Mouse (Mus musculus): ENCODE measurements at regions not wholly inside any gene's neighbourhood (a gene's known extent, or its start where the extent isn't known, plus 50 kb on each side); places are given as distances from the start of the nearest gene placed in this dataset.

- Histone ChIP-seq H3K27ac (ENCODE audit: insufficient read depth, low read length) (no peak overlapping the region), H3K36me3 (ENCODE audit: control insufficient read depth, insufficient read depth, low read length) (no peaks in the 10 kb centered on the region), H3K27me3 (ENCODE audit: control insufficient read depth, insufficient read depth, low read length) (no peaks in the 10 kb centered on the region), H3K4me3 (ENCODE audit: extremely low read depth, insufficient read depth, insufficient read length) (no peak overlapping the region), H3K4me1 (ENCODE audit: control insufficient read depth, insufficient read depth, insufficient read length) (no peaks in the 10 kb centered on the region)
- no peak for TF ChIP-seq POLR2A (IDR thresholded peaks at IDR 0.05; ENCODE audit: low read depth, low read length)
- no peak for TF ChIP-seq CTCF (IDR thresholded peaks at IDR 0.05; ENCODE audit: extremely low read depth, insufficient read depth, insufficient read length, insufficient replicate concordance)
- WGBS: 67% methylated on average over 3 of the region's 3 CpGs
- no peak for DNase-seq (ENCODE audit: low read depth in 1 of 2, low spot score in 2 of 2)
These were observed 137.8 kb upstream of the Hs6st1 start for GRCm38 (mm10) chr1:35930351-35930750.

GRCm38 (mm10) chr1:35931056-35931455 is 137.1 kb upstream of the Hs6st1 start:
- Histone ChIP-seq H3K4me3 (ENCODE audit: extremely low read depth, insufficient read depth, insufficient read length) (no peak overlapping the region), H3K27me3 (ENCODE audit: control insufficient read depth, insufficient read depth, low read length) (no peaks in the 10 kb centered on the region), H3K36me3 (ENCODE audit: control insufficient read depth, insufficient read depth, low read length) (no peaks in the 10 kb centered on the region), H3K4me1 (ENCODE audit: control insufficient read depth, insufficient read depth, insufficient read length) (no peaks in the 10 kb centered on the region), H3K27ac (ENCODE audit: insufficient read depth, low read length) (no peak overlapping the region)
- TF ChIP-seq CTCF (IDR thresholded peaks at IDR 0.05; ENCODE audit: extremely low read depth, insufficient read depth, insufficient read length, insufficient replicate concordance): no peak
- TF ChIP-seq POLR2A (IDR thresholded peaks at IDR 0.05; ENCODE audit: low read depth, low read length): no peak
- DNase-seq (ENCODE audit: low read depth in 1 of 2, low spot score in 2 of 2): no peak
- 87% methylated on average over 7 of the region's 7 CpGs for WGBS

- Histone ChIP-seq H3K4me3 (ENCODE audit: extremely low read depth, insufficient read depth, insufficient read length) (no peak overlapping the region), H3K36me3 (ENCODE audit: control insufficient read depth, insufficient read depth, low read length) (no peaks in the 10 kb centered on the region), H3K27me3 (ENCODE audit: control insufficient read depth, insufficient read depth, low read length) (no peaks in the 10 kb centered on the region), H3K27ac (ENCODE audit: insufficient read depth, low read length) (no peak overlapping the region), H3K4me1 (ENCODE audit: control insufficient read depth, insufficient read depth, insufficient read length) (no peaks in the 10 kb centered on the region)
- 86% methylated on average over 7 of the region's 7 CpGs for WGBS
- no peak for DNase-seq (ENCODE audit: low read depth in 1 of 2, low spot score in 2 of 2)
- TF ChIP-seq POLR2A (IDR thresholded peaks at IDR 0.05; ENCODE audit: low read depth, low read length) (no peak), CTCF (IDR thresholded peaks at IDR 0.05; ENCODE audit: extremely low read depth, insufficient read depth, insufficient read length, insufficient replicate concordance) (no peak)
These were observed 134.7 kb upstream of the Hs6st1 start for GRCm38 (mm10) chr1:35933511-35933910.

- Histone ChIP-seq H3K4me3 (ENCODE audit: extremely low read depth, insufficient read depth, insufficient read length) (no peak overlapping the region), H3K36me3 (ENCODE audit: control insufficient read depth, insufficient read depth, low read length) (no peaks in the 10 kb centered on the region), H3K4me1 (ENCODE audit: control insufficient read depth, insufficient read depth, insufficient read length) (no peaks in the 10 kb centered on the region), H3K27me3 (ENCODE audit: control insufficient read depth, insufficient read depth, low read length) (no peaks in the 10 kb centered on the region), H3K27ac (ENCODE audit: insufficient read depth, low read length) (no peak overlapping the region)
- TF ChIP-seq CTCF (IDR thresholded peaks at IDR 0.05; ENCODE audit: extremely low read depth, insufficient read depth, insufficient read length, insufficient replicate concordance): no peak
- no peak for TF ChIP-seq POLR2A (IDR thresholded peaks at IDR 0.05; ENCODE audit: low read depth, low read length)
- DNase-seq (ENCODE audit: low read depth in 1 of 2, low spot score in 2 of 2): no peak
- WGBS: 43% methylated on average over 7 of the region's 7 CpGs
These were observed 133.0 kb upstream of the Hs6st1 start for GRCm38 (mm10) chr1:35935099-35935651.

GRCm38 (mm10) chr1:35936362-35937093 is 131.7 kb upstream of the Hs6st1 start:
- H3K4me3 ChIP-seq (ENCODE audit: extremely low read depth, insufficient read depth, insufficient read length): no peak overlapping the region
- no peaks in the 10 kb centered on the region for H3K36me3 ChIP-seq (ENCODE audit: control insufficient read depth, insufficient read depth, low read length)
- no peak for TF ChIP-seq CTCF (IDR thresholded peaks at IDR 0.05; ENCODE audit: extremely low read depth, insufficient read depth, insufficient read length, insufficient replicate concordance)
- no peak for TF ChIP-seq POLR2A (IDR thresholded peaks at IDR 0.05; ENCODE audit: low read depth, low read length)
- no peaks in the 10 kb centered on the region for H3K27me3 ChIP-seq (ENCODE audit: control insufficient read depth, insufficient read depth, low read length)
- DNase-seq (ENCODE audit: low read depth in 1 of 2, low spot score in 2 of 2): no peak
- WGBS: 69% methylated on average over 5 of the region's 5 CpGs
- no peaks in the 10 kb centered on the region for H3K4me1 ChIP-seq (ENCODE audit: control insufficient read depth, insufficient read depth, insufficient read length)
- no peak overlapping the region for H3K27ac ChIP-seq (ENCODE audit: insufficient read depth, low read length)

GRCm38 (mm10) chr1:35940236-35940635 is 128.0 kb upstream of the Hs6st1 start:
- no peak overlapping the region for H3K27ac ChIP-seq (ENCODE audit: insufficient read depth, low read length)
- no peaks in the 10 kb centered on the region for H3K4me1 ChIP-seq (ENCODE audit: control insufficient read depth, insufficient read depth, insufficient read length)
- TF ChIP-seq CTCF (IDR thresholded peaks at IDR 0.05; ENCODE audit: extremely low read depth, insufficient read depth, insufficient read length, insufficient replicate concordance) (no peak), POLR2A (IDR thresholded peaks at IDR 0.05; ENCODE audit: low read depth, low read length) (no peak)
- 76% methylated on average over 2 of the region's 2 CpGs for WGBS
- no peaks in the 10 kb centered on the region for H3K27me3 ChIP-seq (ENCODE audit: control insufficient read depth, insufficient read depth, low read length)
- no peak for DNase-seq (ENCODE audit: low read depth in 1 of 2, low spot score in 2 of 2)
- H3K4me3 ChIP-seq (ENCODE audit: extremely low read depth, insufficient read depth, insufficient read length): no peak overlapping the region
- H3K36me3 ChIP-seq (ENCODE audit: control insufficient read depth, insufficient read depth, low read length): no peaks in the 10 kb centered on the region

- 80% methylated on average over 8 of the region's 8 CpGs for WGBS
- H3K27ac ChIP-seq (ENCODE audit: insufficient read depth, low read length): no peak overlapping the region
- H3K36me3 ChIP-seq (ENCODE audit: control insufficient read depth, insufficient read depth, low read length): no peaks in the 10 kb centered on the region
- no peaks in the 10 kb centered on the region for H3K27me3 ChIP-seq (ENCODE audit: control insufficient read depth, insufficient read depth, low read length)
- TF ChIP-seq POLR2A (IDR thresholded peaks at IDR 0.05; ENCODE audit: low read depth, low read length) (no peak), CTCF (IDR thresholded peaks at IDR 0.05; ENCODE audit: extremely low read depth, insufficient read depth, insufficient read length, insufficient replicate concordance) (no peak)
- H3K4me3 ChIP-seq (ENCODE audit: extremely low read depth, insufficient read depth, insufficient read length): no peak overlapping the region
- DNase-seq (ENCODE audit: low read depth in 1 of 2, low spot score in 2 of 2): no peak
- no peaks in the 10 kb centered on the region for H3K4me1 ChIP-seq (ENCODE audit: control insufficient read depth, insufficient read depth, insufficient read length)
These were observed 126.5 kb upstream of the Hs6st1 start for GRCm38 (mm10) chr1:35941642-35942077.
